Mouse (Mus musculus): ENCODE measurements around the gene Sgo2a. TPM values are rescaled to one million over a fixed set of nuclear protein-coding genes. Genes with fewer than 3 reads are reported as not detected.

The Sgo2a gene
- total RNA-seq, 1 experiment = 29.6 TPM

- DNase-seq (ENCODE audit: low read depth, low spot score) = no peak
- no peak overlapping the region for H3K9ac ChIP-seq (ENCODE audit: insufficient read depth, low read depth, low read length, poor library complexity, severe bottlenecking)
- no peaks in the 10 kb centered on the region for H3K9me3 ChIP-seq (ENCODE audit: control insufficient read depth, insufficient read depth, low read depth, low read length)
- TF ChIP-seq ZNF384 (IDR thresholded peaks at IDR 0.05; ENCODE audit: low read depth, low read length) = no peak
- H3K4me3 ChIP-seq (ENCODE audit: insufficient read depth in 1 of 2, low read depth in 1 of 2, low read length in 2 of 2, poor library complexity in 1 of 2, severe bottlenecking in 1 of 2) = no peak overlapping the region
- H3K36me3 ChIP-seq (ENCODE audit: control insufficient read depth, insufficient read depth, low read length, poor library complexity, severe bottlenecking) = no peaks in the 10 kb centered on the region
- no peaks in the 10 kb centered on the region for H3K4me1 ChIP-seq (ENCODE audit: control insufficient read depth in 2 of 2, insufficient read depth in 2 of 2, low read length in 2 of 2, poor library complexity in 1 of 2)
- no peak overlapping the region for H3K27ac ChIP-seq (ENCODE audit: insufficient read depth, low read depth, low read length, poor library complexity, severe bottlenecking)
- in situ Hi-C loops (cut with MboI; ENCODE audit: low sequenced_read_pairs in 2 of 2, unreplicated experiment in 2 of 2) = no loop called here
These were observed 49.3 kb downstream of the Sgo2a start for GRCm38 (mm10) chr1:58045076-58045475.

- no peaks in the 10 kb centered on the region for H3K9me3 ChIP-seq (ENCODE audit: control insufficient read depth, insufficient read depth, low read depth, low read length)
- no peak overlapping the region for H3K4me3 ChIP-seq (ENCODE audit: insufficient read depth in 1 of 2, low read depth in 1 of 2, low read length in 2 of 2, poor library complexity in 1 of 2, severe bottlenecking in 1 of 2)
- TF ChIP-seq ZC3H11A (IDR thresholded peaks at IDR 0.05; ENCODE audit: borderline replicate concordance, low read depth, low read length) (no peak), MAFK (IDR thresholded peaks at IDR 0.05; ENCODE audit: insufficient read depth, low read depth, low read length) (no peak), ZNF384 (IDR thresholded peaks at IDR 0.05; ENCODE audit: low read depth, low read length) (no peak), CHD2 (IDR thresholded peaks at IDR 0.05; ENCODE audit: low read depth, low read length) (no peak), HCFC1 (IDR thresholded peaks at IDR 0.05; ENCODE audit: borderline replicate concordance, insufficient read depth, low read length) (no peak)
- H3K9ac ChIP-seq (ENCODE audit: insufficient read depth, low read depth, low read length, poor library complexity, severe bottlenecking) = no peak overlapping the region
- in situ Hi-C loops (cut with MboI; ENCODE audit: low sequenced_read_pairs in 2 of 2, unreplicated experiment in 2 of 2) = no loop called here
- H3K36me3 ChIP-seq (ENCODE audit: control insufficient read depth, insufficient read depth, low read length, poor library complexity, severe bottlenecking) = no peaks in the 10 kb centered on the region
- DNase-seq (ENCODE audit: low read depth, low spot score) = no peak
- no peak overlapping the region for H3K27ac ChIP-seq (ENCODE audit: insufficient read depth, low read depth, low read length, poor library complexity, severe bottlenecking)
- H3K4me1 ChIP-seq (ENCODE audit: control insufficient read depth in 2 of 2, insufficient read depth in 2 of 2, low read length in 2 of 2, poor library complexity in 1 of 2) = no peaks in the 10 kb centered on the region
These were observed 49.8 kb downstream of the Sgo2a start for GRCm38 (mm10) chr1:58045546-58045945.

GRCm38 (mm10) chr1:58046721-58047290 lies 51.0 kb downstream of the Sgo2a start:
- H3K36me3 ChIP-seq (ENCODE audit: control insufficient read depth, insufficient read depth, low read length, poor library complexity, severe bottlenecking) = no peaks in the 10 kb centered on the region

GRCm38 (mm10) chr1:58049126-58049525 lies 53.4 kb downstream of the Sgo2a start:
- Histone ChIP-seq H3K9ac (ENCODE audit: insufficient read depth, low read depth, low read length, poor library complexity, severe bottlenecking) (no peak overlapping the region), H3K36me3 (ENCODE audit: control insufficient read depth, insufficient read depth, low read length, poor library complexity, severe bottlenecking) (no peaks in the 10 kb centered on the region), H3K4me1 (ENCODE audit: control insufficient read depth in 2 of 2, insufficient read depth in 2 of 2, low read length in 2 of 2, poor library complexity in 1 of 2) (no peaks in the 10 kb centered on the region), H3K9me3 (ENCODE audit: control insufficient read depth, insufficient read depth, low read depth, low read length) (no peaks in the 10 kb centered on the region), H3K4me3 (ENCODE audit: insufficient read depth in 1 of 2, low read depth in 1 of 2, low read length in 2 of 2, poor library complexity in 1 of 2, severe bottlenecking in 1 of 2) (no peak overlapping the region), H3K27ac (ENCODE audit: insufficient read depth, low read depth, low read length, poor library complexity, severe bottlenecking) (no peak overlapping the region)
- no peak for DNase-seq (ENCODE audit: low read depth, low spot score)
- in situ Hi-C loops (cut with MboI; ENCODE audit: low sequenced_read_pairs in 2 of 2, unreplicated experiment in 2 of 2) = no loop called here
- no peak for TF ChIP-seq MAFK (IDR thresholded peaks at IDR 0.05; ENCODE audit: insufficient read depth, low read depth, low read length)
- TF ChIP-seq CHD2 (IDR thresholded peaks at IDR 0.05; ENCODE audit: low read depth, low read length) = no peak

More at GRCm38 (mm10) chr1:58046721-58047290, 51.0 kb downstream of the Sgo2a start:
- TF ChIP-seq MAFK (IDR thresholded peaks at IDR 0.05; ENCODE audit: insufficient read depth, low read depth, low read length) (no peak), HCFC1 (IDR thresholded peaks at IDR 0.05; ENCODE audit: borderline replicate concordance, insufficient read depth, low read length) (no peak), ZC3H11A (IDR thresholded peaks at IDR 0.05; ENCODE audit: borderline replicate concordance, low read depth, low read length) (no peak)
- H3K4me1 ChIP-seq (ENCODE audit: control insufficient read depth in 2 of 2, insufficient read depth in 2 of 2, low read length in 2 of 2, poor library complexity in 1 of 2) = no peaks in the 10 kb centered on the region
- in situ Hi-C loops (cut with MboI; ENCODE audit: low sequenced_read_pairs in 2 of 2, unreplicated experiment in 2 of 2) = no loop called here
- H3K9ac ChIP-seq (ENCODE audit: insufficient read depth, low read depth, low read length, poor library complexity, severe bottlenecking) = no peak overlapping the region
- no peak overlapping the region for H3K27ac ChIP-seq (ENCODE audit: insufficient read depth, low read depth, low read length, poor library complexity, severe bottlenecking)
- DNase-seq (ENCODE audit: low read depth, low spot score) = no peak
- no peak overlapping the region for H3K4me3 ChIP-seq (ENCODE audit: insufficient read depth in 1 of 2, low read depth in 1 of 2, low read length in 2 of 2, poor library complexity in 1 of 2, severe bottlenecking in 1 of 2)
- H3K9me3 ChIP-seq (ENCODE audit: control insufficient read depth, insufficient read depth, low read depth, low read length) = no peaks in the 10 kb centered on the region

GRCm38 (mm10) chr1:58055598-58055997 lies 59.8 kb downstream of the Sgo2a start:
- no peak overlapping the region for H3K4me3 ChIP-seq (ENCODE audit: insufficient read depth in 1 of 2, low read depth in 1 of 2, low read length in 2 of 2, poor library complexity in 1 of 2, severe bottlenecking in 1 of 2)
- H3K9me3 ChIP-seq (ENCODE audit: control insufficient read depth, insufficient read depth, low read depth, low read length) = no peaks in the 10 kb centered on the region
- H3K9ac ChIP-seq (ENCODE audit: insufficient read depth, low read depth, low read length, poor library complexity, severe bottlenecking) = no peak overlapping the region
- no peak overlapping the region for H3K27ac ChIP-seq (ENCODE audit: insufficient read depth, low read depth, low read length, poor library complexity, severe bottlenecking)
- in situ Hi-C loops (cut with MboI; ENCODE audit: low sequenced_read_pairs in 2 of 2, unreplicated experiment in 2 of 2) = no loop called here
- no peaks in the 10 kb centered on the region for H3K4me1 ChIP-seq (ENCODE audit: control insufficient read depth in 2 of 2, insufficient read depth in 2 of 2, low read length in 2 of 2, poor library complexity in 1 of 2)
- H3K36me3 ChIP-seq (ENCODE audit: control insufficient read depth, insufficient read depth, low read length, poor library complexity, severe bottlenecking) = no peaks in the 10 kb centered on the region
- DNase-seq (ENCODE audit: low read depth, low spot score) = no peak
- TF ChIP-seq CHD2 (IDR thresholded peaks at IDR 0.05; ENCODE audit: low read depth, low read length) (no peak), MAFK (IDR thresholded peaks at IDR 0.05; ENCODE audit: insufficient read depth, low read depth, low read length) (no peak), ZC3H11A (IDR thresholded peaks at IDR 0.05; ENCODE audit: borderline replicate concordance, low read depth, low read length) (no peak), ZNF384 (IDR thresholded peaks at IDR 0.05; ENCODE audit: low read depth, low read length) (no peak)

All from ES-E14 (cell line).